Mouse (Mus musculus) adrenal gland, postnatal 36 days (tissue): ENCODE measurements around the gene Parp9. TPM values are rescaled to one million over a fixed set of nuclear protein-coding genes. Genes with fewer than 3 reads are reported as not detected.
"Not testable (repeated sequence)": the region's sequence is repeated elsewhere in the genome, so short reads cannot be mapped to it uniquely, and the experiment has no call there.

Source experiments
- DNase-seq, 2 experiments: peaks; one replicate each; pipeline ENCODE4 v3.0.0; 2021; ENCODE audit warnings: mixed read lengths in 1 of 2
- total RNA-seq, 2 experiments: library from RNA; stranded (reverse); gene quantifications; 2 replicates each; pipeline ENCODE4 v1.2.3; 2021

Gene Parp9
- total RNA-seq, 2 experiments from 2014 or later, result 15.0 to 16.2 TPM

DNA sequence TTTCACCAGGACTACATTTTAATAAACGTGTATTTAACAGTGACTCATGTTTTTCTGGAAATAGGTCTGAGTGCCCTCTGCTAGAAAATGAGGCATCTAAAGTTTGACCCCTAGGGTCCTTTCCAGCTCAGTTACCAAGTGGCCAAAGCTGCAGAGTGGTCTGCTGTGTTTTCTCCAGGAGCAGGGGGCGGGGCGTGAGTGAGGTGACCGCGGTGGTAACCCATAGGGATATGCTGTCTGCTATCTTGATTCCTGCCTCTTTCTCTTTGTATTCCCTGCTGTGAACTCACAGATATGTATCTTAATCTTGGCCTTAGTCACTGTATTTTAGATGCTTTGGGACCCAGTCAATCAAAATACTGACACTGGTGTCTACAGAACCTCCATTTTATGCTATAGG is 13.9 kb upstream of the Parp9 start:
- no peak for DNase-seq

GRCm38 (mm10) chr16:35932179-35933055 is 5.9 kb upstream of the Parp9 start:
- peak; percentile 31 to 37 for DNase-seq

DNA sequence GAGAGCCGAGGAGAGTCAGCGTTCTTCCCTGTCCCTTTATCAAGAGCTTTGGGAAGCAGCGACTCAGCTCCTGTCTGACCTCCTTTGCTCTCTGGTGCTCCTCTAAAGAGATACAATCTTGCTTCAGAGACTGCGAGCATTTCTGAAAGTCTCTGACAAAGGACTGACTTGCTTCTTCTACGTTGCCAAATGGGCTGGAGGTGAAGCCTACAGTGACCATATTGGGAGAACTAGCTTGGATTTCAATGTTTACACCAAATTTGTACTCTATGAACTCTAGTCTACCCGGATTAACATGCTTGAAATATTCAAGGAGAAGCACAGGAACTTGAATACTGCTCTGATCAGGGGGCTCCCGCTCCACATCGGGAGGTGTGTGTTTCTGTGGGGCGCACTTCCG is 5.1 kb upstream of the Parp9 start:
- no peak for DNase-seq

GRCm38 (mm10) chr16:35939261-35939660 is 991 bp downstream of the Parp9 start:
- peak; percentile 3 to 13 for DNase-seq

DNA sequence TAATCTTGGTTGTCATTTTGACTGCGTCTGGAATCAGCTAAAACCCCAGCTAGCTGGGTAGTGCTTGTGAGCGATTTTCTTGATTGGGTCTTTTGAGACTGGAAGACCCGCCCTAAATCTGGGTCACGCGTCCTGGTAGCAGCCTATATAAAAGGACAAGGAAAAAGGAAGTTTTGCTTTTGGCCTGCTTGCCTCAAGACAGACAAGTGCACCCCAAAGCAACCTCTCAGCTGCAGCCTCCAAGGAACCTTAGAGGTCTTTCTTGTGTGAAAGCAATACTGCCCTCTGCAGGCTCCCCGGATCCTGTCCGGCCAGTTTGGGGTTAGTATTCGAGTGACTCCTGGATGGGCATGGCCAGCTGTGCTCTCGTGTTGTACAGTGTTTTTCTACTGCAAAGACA is 1.4 kb downstream of the Parp9 start:
- DNase-seq, result peak; percentile 87 to 91

- peak; percentile 6 to 50 for DNase-seq
These were observed 3.1 kb downstream of the Parp9 start for GRCm38 (mm10) chr16:35941382-35941781.

DNA sequence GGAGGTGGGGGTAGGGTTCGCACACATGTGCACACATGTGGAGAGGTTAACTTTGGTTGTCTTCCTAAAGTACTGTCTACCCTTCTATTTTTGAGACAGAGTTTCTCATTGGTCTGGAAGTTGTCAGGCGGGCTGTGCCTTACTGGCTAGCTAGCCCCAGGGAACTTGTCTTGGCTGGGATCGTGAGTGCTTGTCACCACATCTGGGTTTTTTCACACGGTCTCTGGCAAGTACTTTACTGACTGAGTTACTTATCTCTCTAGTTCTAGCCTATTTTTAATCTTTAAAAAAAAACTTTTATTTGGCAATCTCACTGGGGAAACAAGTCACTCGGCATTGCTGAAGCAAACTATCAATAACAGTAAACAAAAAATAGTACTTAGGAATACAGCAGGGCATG is 11.0 kb downstream of the Parp9 start:
- peak in 1 of 2 experiments; percentile 7 for DNase-seq

GRCm38 (mm10) chr16:35951216-35951615 is 12.9 kb downstream of the Parp9 start:
- no peak for DNase-seq

DNA sequence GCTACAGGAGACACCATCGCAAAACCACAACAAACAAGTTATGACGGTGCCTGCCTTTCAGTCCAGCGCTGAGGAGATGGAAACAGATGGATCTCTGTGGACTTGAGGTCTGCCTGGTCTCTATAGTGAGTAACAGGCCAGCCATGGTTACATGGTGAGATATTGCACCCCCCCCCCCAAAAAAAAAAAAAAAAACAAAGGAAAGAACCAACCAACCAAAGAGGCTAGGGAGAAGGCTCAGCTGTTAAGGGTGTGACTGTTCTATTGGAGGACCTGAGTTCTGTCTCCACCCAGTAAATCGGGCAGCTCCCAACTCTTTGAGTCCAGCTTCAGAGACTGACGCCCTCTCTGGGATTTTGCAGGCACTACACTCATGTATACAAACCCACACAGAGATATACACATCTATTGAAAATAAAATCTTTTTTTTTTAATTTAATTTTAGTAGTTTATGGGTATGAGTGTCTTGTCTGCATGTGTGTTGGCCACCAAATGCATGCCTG is 14.4 kb downstream of the Parp9 start:
- DNase-seq, result no peak

DNA sequence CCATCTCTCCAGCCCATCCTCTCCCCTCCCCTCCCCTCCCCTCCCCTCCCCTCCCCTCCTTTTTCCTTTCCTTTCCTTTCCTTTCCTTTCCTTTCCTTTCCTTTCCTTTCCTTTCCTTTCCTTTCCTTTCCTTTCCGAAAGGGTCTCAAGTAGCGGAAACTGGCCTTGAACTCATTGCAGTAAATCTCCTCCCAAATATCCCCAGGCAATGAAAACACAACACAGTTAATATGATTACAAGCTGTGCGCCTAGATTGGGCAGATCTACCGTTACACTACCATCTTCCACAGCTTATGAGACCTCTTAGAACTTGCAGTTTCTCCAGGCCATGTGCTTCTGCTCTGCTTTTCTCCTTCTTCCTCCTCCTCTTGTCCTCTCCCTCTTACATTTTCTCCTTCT is 27.7 kb downstream of the Parp9 start:
- not testable (repeated sequence) for DNase-seq

DNA sequence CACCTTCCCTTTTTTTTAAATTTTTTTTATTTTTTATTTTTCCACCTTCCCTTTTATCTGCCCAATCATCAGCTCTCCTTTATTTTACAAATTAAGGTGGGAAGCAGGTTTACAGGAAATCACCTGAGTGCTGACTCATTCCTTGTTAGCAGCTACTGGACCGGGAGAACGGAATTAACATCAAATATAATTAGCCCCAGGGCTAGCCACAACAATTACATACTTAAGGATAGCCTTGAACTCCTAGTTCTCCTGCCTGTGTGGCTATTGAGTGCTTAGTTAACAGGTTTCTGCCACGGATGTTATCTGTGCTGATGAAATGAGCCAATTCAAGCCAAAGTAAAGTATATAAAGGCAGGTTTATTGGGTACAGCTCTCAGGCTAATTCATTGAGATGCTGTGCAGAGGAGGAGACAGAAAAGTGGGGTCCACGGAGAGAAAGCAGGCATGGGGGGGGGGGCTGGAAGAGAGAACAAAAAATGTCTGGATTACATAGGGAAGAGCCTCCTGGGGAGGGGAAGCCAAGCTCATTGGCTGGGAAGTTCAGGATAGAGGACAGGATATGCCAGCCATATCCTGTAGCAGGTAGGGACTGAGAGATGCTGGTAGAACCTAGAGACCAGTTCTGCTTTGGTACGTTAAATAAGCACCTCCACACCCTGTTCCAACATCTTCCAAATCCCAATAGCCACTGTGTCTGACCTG is 28.3 kb downstream of the Parp9 start:
- DNase-seq, result no peak

GRCm38 (mm10) chr16:35967319-35967718 is 29.0 kb downstream of the Parp9 start:
- no peak for DNase-seq

GRCm38 (mm10) chr16:35968149-35968548 is 29.9 kb downstream of the Parp9 start:
- no peak for DNase-seq

GRCm38 (mm10) chr16:35974021-35974420 is 35.8 kb downstream of the Parp9 start:
- no peak for DNase-seq

- DNase-seq, result not testable (repeated sequence)
These were observed 40.2 kb downstream of the Parp9 start, which contains the start of gene Kpna1 for GRCm38 (mm10) chr16:35978450-35978849. Gene Kpna1, plus strand, starts transcription at chr16:35978750.

DNA sequence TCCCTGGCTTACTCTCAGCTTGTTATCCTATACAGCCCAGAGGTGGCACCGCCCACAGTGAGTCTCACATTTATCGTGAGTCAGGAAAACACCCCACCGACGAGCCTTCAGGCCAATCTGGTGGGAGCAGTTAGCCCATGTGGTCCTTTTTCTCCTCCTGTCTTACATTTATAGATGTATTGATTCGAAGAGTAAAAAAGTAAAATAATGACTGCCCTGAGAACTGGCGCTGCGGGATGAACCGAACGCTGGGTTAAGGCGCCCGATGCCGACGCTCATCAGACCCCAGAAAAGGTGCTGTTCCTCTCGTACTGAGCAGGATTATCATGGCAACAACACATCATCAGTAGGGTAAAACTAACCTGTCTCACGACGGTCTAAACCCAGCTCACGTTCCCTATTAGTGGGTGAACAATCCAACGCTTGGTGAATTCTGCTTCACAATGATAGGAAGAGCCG is 43.1 kb downstream of the Parp9 start:
- DNase-seq, result peak; percentile 100

GRCm38 (mm10) chr16:35982506-35982901 is 44.2 kb downstream of the Parp9 start:
- DNase-seq, result no peak

GRCm38 (mm10) chr16:35982902-35983516 is 44.7 kb downstream of the Parp9 start:
- DNase-seq, result peak; percentile 94 to 98

GRCm38 (mm10) chr16:35983517-35984101 is 45.3 kb downstream of the Parp9 start:
- DNase-seq, result peak; percentile 70

GRCm38 (mm10) chr16:35984471-35984870 is 46.2 kb downstream of the Parp9 start:
- DNase-seq, result no peak

- DNase-seq, result no peak
These were observed 49.7 kb downstream of the Parp9 start for GRCm38 (mm10) chr16:35987930-35988329.

DNA sequence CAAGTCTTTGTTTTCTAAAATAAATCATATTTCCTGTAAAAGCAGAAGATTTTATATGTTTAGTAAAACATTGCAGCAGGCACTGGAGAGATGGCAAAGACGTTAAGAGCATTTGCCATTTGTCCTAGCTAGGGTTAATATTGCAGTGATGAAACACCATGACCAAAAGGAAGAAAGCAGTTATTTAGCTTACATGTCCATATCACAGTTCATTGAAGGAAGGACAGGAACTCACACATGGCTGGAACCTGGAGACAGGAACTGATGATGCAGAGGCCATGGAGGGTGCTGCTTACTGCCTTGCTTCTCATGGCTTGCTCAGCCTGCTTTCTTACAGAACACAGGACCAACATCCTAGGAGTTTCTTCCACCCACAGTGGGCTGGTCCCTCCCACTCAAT is 54.1 kb downstream of the Parp9 start:
- DNase-seq, result no peak
